Mouse (Mus musculus): ENCODE data around the gene Clca3a2. TPM values are rescaled to one million over a fixed set of nuclear protein-coding genes. Genes with fewer than 3 reads are reported as not detected.
"Not testable (repeated sequence)": the region's sequence is repeated elsewhere in the genome, so short reads cannot be mapped to it uniquely, and the experiment has no call there.

The Clca3a2 gene
- total and polyA plus RNA-seq, 3 experiments: 0.16 to 0.29 TPM; not detected in 1

- no peaks in the 10 kb centered on the region for H3K36me3 ChIP-seq (ENCODE audit: control insufficient read depth, insufficient read depth, low read length)
- no peak overlapping the region for H3K9ac ChIP-seq (ENCODE audit: low read depth, low read length)
- H3K4me1 ChIP-seq (ENCODE audit: control insufficient read depth, insufficient read depth, low read length): no peaks in the 10 kb centered on the region
- H3K27ac ChIP-seq: no peak overlapping the region
- no peaks in the 10 kb centered on the region for H3K27me3 ChIP-seq (ENCODE audit: control insufficient read depth, insufficient read depth, low read length)
- TF ChIP-seq POLR2A (IDR thresholded peaks at IDR 0.05; ENCODE audit: insufficient read depth, low read depth, low read length) (no peak), CTCF (IDR thresholded peaks at IDR 0.05) (peak; percentile 68)
- peak in 1 of 2 experiments; percentile 19 for DNase-seq
- WGBS: 7% methylated on average over 2 of the region's 2 CpGs
- H3K79me2 ChIP-seq (replicated peaks; ENCODE audit: control insufficient read depth, insufficient read depth, low read length): no peaks in the 10 kb centered on the region
- intact Hi-C loops (cut with DNase I): loop anchor here (10.0 kb wide), 1 partner anchor 62 kb away; the partner anchor contains the start of gene Clca3a2
- no peak overlapping the region for H3K4me3 ChIP-seq
Measured at GRCm38 (mm10) chr3:144753120-144753519, 66.2 kb downstream of the Clca3a2 start.

- H3K9ac ChIP-seq (ENCODE audit: low read depth, low read length); DNase-seq; H3K27ac ChIP-seq; H3K27me3 ChIP-seq (ENCODE audit: control insufficient read depth, insufficient read depth, low read length); H3K4me1 ChIP-seq (ENCODE audit: control insufficient read depth, insufficient read depth, low read length); H3K4me3 ChIP-seq; intact Hi-C loops (cut with DNase I); H3K36me3 ChIP-seq (ENCODE audit: control insufficient read depth, insufficient read depth, low read length); H3K79me2 ChIP-seq (replicated peaks; ENCODE audit: control insufficient read depth, insufficient read depth, low read length): not testable (repeated sequence)
- WGBS: 78% methylated on average over 20 of the region's 21 CpGs
Measured at GRCm38 (mm10) chr3:144749062-144749963, 70.0 kb downstream of the Clca3a2 start.

- H3K27me3 ChIP-seq (ENCODE audit: control insufficient read depth, insufficient read depth, low read length); H3K4me3 ChIP-seq; H3K27ac ChIP-seq; DNase-seq; H3K4me1 ChIP-seq (ENCODE audit: control insufficient read depth, insufficient read depth, low read length); H3K36me3 ChIP-seq (ENCODE audit: control insufficient read depth, insufficient read depth, low read length); H3K79me2 ChIP-seq (replicated peaks; ENCODE audit: control insufficient read depth, insufficient read depth, low read length); H3K9ac ChIP-seq (ENCODE audit: low read depth, low read length); intact Hi-C loops (cut with DNase I): not testable (repeated sequence)
- 45% methylated on average over 3 of the region's 3 CpGs for WGBS
Measured at GRCm38 (mm10) chr3:144747706-144748105, 71.6 kb downstream of the Clca3a2 start.

Other genes starting within 250 kb of the Clca3a2 start
- 1 to 10 TPM; 7.2 to 8.4 TPM for gene Hs2st1, start 249.3 kb downstream of the Clca3a2 start, total RNA-seq (2021)
- gene Hs2st1, start 249.3 kb downstream of the Clca3a2 start, polyA plus RNA-seq (2012; rRNA removed): 2.3 and 5.2 TPM in 2 replicates
- gene Selenof, start 249.2 kb downstream of the Clca3a2 start, total RNA-seq (2021): 100 to 1,000 TPM; 127 to 136 TPM
- 97.2 and 155 TPM in 2 replicates for gene Selenof, start 249.2 kb downstream of the Clca3a2 start, polyA plus RNA-seq (2012; rRNA removed)
- gene Sh3glb1, start 99.2 kb downstream of the Clca3a2 start, total RNA-seq (2021): 100 to 1,000 TPM; 314 to 407 TPM
- gene Sh3glb1, start 99.2 kb downstream of the Clca3a2 start, polyA plus RNA-seq (2012; rRNA removed): 94.5 and 121 TPM in 2 replicates
- 1 to 10 TPM in 1 of 2 experiments, under 1 TPM in 1; 0.76 to 1.0 TPM for gene Clca3a1, start 58.5 kb downstream of the Clca3a2 start, total RNA-seq (2021)
- gene Clca3a1, start 58.5 kb downstream of the Clca3a2 start, polyA plus RNA-seq (2012; rRNA removed): 0.96 and 0.97 TPM in 2 replicates
- not detected for gene Clca3b, start 29.9 kb upstream of the Clca3a2 start, total RNA-seq (2021)
- 0.06 TPM in 1 of 2 replicates, not detected in the other for gene Clca3b, start 29.9 kb upstream of the Clca3a2 start, polyA plus RNA-seq (2012; rRNA removed)
- gene Clca4b, start 113.0 kb upstream of the Clca3a2 start, total RNA-seq (2021): not detected
- not detected in 2 replicates for gene Clca4b, start 113.0 kb upstream of the Clca3a2 start, polyA plus RNA-seq (2012; rRNA removed)
- gene Clca4a, start 155.6 kb upstream of the Clca3a2 start, total RNA-seq (2021): not detected
- gene Clca4a, start 155.6 kb upstream of the Clca3a2 start, polyA plus RNA-seq (2012; rRNA removed): 0.06 TPM in 1 of 2 replicates, not detected in the other
- not detected for gene Clca1, start 213.3 kb upstream of the Clca3a2 start, total RNA-seq (2021)
- gene Clca1, start 213.3 kb upstream of the Clca3a2 start, polyA plus RNA-seq (2012; rRNA removed): 0.23 TPM in 1 of 2 replicates, not detected in the other